Mouse (Mus musculus): ENCODE measurements around the gene Ccdc182. TPM values are rescaled to one million over a fixed set of nuclear protein-coding genes. Genes with fewer than 3 reads are reported as not detected.

The Ccdc182 gene
- total and polyA plus RNA-seq, 3 experiments: not detected

DNA sequence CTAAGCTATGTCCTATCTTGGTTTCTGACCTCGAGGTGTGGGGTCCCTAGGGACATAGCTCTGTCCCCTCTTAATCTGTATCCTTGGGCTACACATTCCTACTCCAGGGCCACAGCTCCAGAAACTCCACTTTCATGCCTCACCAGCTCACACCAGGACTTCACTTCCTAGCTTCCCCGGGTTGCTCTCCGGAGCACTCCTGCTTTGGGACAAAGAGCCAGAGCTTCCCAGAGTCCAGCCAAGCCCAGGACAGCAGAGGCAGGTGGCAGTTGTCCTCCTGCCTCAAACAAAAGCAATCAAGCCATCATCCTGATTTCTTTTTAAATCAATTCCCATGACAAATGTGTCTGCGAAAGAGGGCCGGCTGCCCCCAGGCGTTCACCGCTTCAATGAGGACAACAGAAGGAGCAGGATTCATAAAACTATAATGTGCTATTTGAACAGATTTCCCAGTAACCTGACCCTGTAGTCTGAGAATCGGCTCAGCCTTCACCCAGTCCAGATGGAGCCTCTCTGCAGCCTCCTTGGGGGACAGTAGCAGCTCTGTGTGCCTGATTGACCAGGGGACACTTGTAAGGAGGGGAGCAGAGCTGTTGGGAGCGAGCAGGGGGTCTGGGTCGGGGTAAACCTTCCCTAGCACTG, 15.3 kb downstream of the Ccdc182 start:
- Histone ChIP-seq H3K4me3 (no peak overlapping the region), H3K36me3 (ENCODE audit: control insufficient read depth, insufficient read depth, low read length) (no peaks in the 10 kb centered on the region), H3K4me1 (ENCODE audit: control insufficient read depth, insufficient read depth, low read length) (peaks cover 4% of the 10 kb centered on the region), H3K27ac (no peak overlapping the region), H3K79me2 (replicated peaks; ENCODE audit: control insufficient read depth, insufficient read depth, low read length) (no peaks in the 10 kb centered on the region), H3K27me3 (ENCODE audit: control insufficient read depth, insufficient read depth, low read length) (no peaks in the 10 kb centered on the region), H3K9ac (ENCODE audit: low read depth, low read length) (no peak overlapping the region)
- 79% methylated on average over 10 of the region's 10 CpGs for WGBS
- TF ChIP-seq POLR2A (IDR thresholded peaks at IDR 0.05; ENCODE audit: insufficient read depth, low read depth, low read length): no peak
- TF ChIP-seq CTCF (IDR thresholded peaks at IDR 0.05): no peak
- TF ChIP-seq EP300 (IDR thresholded peaks at IDR 0.05; ENCODE audit: insufficient read depth, low read depth, low read length): no peak
- DNase-seq: no peak
- intact Hi-C loops (cut with DNase I): no loop called here

DNA sequence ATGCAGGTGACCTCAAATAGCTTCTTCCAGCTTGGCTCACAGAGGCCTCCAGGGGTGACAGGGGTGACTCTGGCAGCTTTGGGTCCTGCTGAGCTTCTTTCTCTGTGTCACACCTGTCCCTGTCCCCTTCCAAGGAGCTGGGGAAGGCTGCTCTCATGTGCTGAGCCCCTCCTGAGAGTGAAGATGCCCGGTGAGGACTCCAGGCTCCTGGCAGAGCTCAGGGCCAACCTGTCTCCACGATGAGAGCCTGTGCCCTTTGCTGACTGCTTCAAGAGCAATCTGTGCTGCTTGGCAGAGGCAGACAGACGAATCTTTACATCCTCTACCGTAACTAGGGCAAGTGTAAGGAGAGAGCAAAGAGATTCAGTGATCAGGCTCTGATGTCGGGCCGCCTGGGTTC, 16.9 kb downstream of the Ccdc182 start:
- H3K27me3 ChIP-seq (ENCODE audit: control insufficient read depth, insufficient read depth, low read length): no peaks in the 10 kb centered on the region
- TF ChIP-seq POLR2A (IDR thresholded peaks at IDR 0.05; ENCODE audit: insufficient read depth, low read depth, low read length) (no peak), CTCF (IDR thresholded peaks at IDR 0.05) (no peak), EP300 (IDR thresholded peaks at IDR 0.05; ENCODE audit: insufficient read depth, low read depth, low read length) (no peak)
- H3K36me3 ChIP-seq (ENCODE audit: control insufficient read depth, insufficient read depth, low read length): no peaks in the 10 kb centered on the region
- no peak overlapping the region for H3K9ac ChIP-seq (ENCODE audit: low read depth, low read length)
- H3K4me3 ChIP-seq: no peak overlapping the region
- intact Hi-C loops (cut with DNase I): loop anchor here (5.0 kb wide), 1 partner anchor 47 kb away; no protein-coding TSS in a partner anchor
- WGBS: 69% methylated on average over 6 of the region's 6 CpGs
- DNase-seq: no peak
- H3K79me2 ChIP-seq (replicated peaks; ENCODE audit: control insufficient read depth, insufficient read depth, low read length): no peaks in the 10 kb centered on the region
- peaks cover 4% of the 10 kb centered on the region for H3K4me1 ChIP-seq (ENCODE audit: control insufficient read depth, insufficient read depth, low read length)
- H3K27ac ChIP-seq: no peak overlapping the region

DNA sequence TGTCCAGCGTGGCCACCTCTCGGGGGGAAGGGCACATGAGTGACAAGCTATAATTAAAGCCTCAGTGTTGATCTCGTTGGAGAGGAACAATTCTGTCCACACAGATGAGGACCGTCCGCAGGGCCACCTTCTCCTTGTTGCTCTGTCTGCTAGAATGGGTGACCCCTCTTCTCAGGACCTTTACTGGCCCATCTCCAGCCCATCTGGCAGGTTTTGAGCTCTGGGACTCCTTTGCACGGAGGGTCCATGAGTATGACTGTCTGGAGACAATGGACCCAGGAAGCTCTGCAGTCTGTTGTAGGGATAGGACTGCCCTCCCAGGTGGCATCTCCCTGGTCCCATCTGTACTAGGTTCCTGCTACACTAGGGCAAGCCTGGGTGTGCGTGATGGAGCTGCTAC, 17.7 kb downstream of the Ccdc182 start:
- intact Hi-C loops (cut with DNase I): loop anchor here (5.0 kb wide), 1 partner anchor 46 kb away; no protein-coding TSS in a partner anchor
- H3K36me3 ChIP-seq (ENCODE audit: control insufficient read depth, insufficient read depth, low read length): no peaks in the 10 kb centered on the region
- H3K4me3 ChIP-seq: no peak overlapping the region
- TF ChIP-seq CTCF (IDR thresholded peaks at IDR 0.05) (no peak), POLR2A (IDR thresholded peaks at IDR 0.05; ENCODE audit: insufficient read depth, low read depth, low read length) (no peak), EP300 (IDR thresholded peaks at IDR 0.05; ENCODE audit: insufficient read depth, low read depth, low read length) (no peak)
- DNase-seq: no peak
- H3K27ac ChIP-seq: no peak overlapping the region
- no peaks in the 10 kb centered on the region for H3K79me2 ChIP-seq (replicated peaks; ENCODE audit: control insufficient read depth, insufficient read depth, low read length)
- no peaks in the 10 kb centered on the region for H3K27me3 ChIP-seq (ENCODE audit: control insufficient read depth, insufficient read depth, low read length)
- 75% methylated on average over 7 of the region's 7 CpGs for WGBS
- peaks cover 4% of the 10 kb centered on the region for H3K4me1 ChIP-seq (ENCODE audit: control insufficient read depth, insufficient read depth, low read length)
- no peak overlapping the region for H3K9ac ChIP-seq (ENCODE audit: low read depth, low read length)

DNA sequence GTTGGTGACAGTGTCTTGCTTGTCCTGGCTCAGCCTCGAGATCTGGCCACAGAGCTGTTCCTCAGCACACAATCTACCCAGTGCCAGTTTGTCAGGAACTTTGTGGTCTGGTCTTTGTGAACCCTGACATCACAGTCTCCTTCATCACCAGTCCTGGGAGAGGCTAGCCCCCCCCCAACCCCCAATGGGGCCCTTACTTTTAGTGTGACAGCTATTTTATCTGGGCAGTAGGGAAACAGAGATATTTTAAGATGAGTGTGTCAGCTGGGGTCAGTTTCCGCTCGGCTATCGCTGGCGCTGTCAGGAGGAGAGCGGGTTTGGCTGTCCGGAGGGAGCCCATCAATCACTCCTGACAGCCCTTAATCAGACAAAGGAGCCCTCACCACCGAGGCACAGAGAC, 19.7 kb downstream of the Ccdc182 start:
- no peaks in the 10 kb centered on the region for H3K36me3 ChIP-seq (ENCODE audit: control insufficient read depth, insufficient read depth, low read length)
- peak in 1 of 2 experiments; percentile 17 for DNase-seq
- intact Hi-C loops (cut with DNase I): loop anchor here (5.0 kb wide), 1 partner anchor 44 kb away; no protein-coding TSS in a partner anchor
- TF ChIP-seq CTCF (IDR thresholded peaks at IDR 0.05) (no peak), EP300 (IDR thresholded peaks at IDR 0.05; ENCODE audit: insufficient read depth, low read depth, low read length) (no peak), POLR2A (IDR thresholded peaks at IDR 0.05; ENCODE audit: insufficient read depth, low read depth, low read length) (no peak)
- no peak overlapping the region for H3K9ac ChIP-seq (ENCODE audit: low read depth, low read length)
- H3K4me3 ChIP-seq: no peak overlapping the region
- H3K27ac ChIP-seq: no peak overlapping the region
- H3K79me2 ChIP-seq (replicated peaks; ENCODE audit: control insufficient read depth, insufficient read depth, low read length): no peaks in the 10 kb centered on the region
- no peaks in the 10 kb centered on the region for H3K27me3 ChIP-seq (ENCODE audit: control insufficient read depth, insufficient read depth, low read length)
- 27% methylated on average over 8 of the region's 8 CpGs for WGBS
- H3K4me1 ChIP-seq (ENCODE audit: control insufficient read depth, insufficient read depth, low read length): peaks cover 4% of the 10 kb centered on the region

DNA sequence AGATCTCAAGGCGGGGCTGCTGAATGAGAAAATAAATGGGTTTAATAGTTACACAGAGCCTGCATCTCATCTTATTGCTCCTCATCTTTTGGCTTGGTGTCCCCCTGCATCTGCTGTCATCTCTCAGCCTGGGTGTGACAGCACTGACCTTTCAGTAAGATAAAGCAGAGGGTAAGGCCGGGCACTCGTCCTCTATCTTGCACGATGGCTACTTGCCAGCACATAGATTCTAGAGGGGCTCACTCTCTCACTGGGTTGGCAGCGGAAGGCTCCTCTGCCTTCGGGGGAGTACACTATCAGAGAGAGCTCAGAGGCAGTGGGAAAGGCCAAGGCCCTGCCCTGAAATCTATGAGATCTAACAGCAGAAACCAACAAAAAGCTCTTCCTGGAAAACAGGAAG, 20.6 kb downstream of the Ccdc182 start:
- no peak overlapping the region for H3K4me3 ChIP-seq
- no peak overlapping the region for H3K9ac ChIP-seq (ENCODE audit: low read depth, low read length)
- H3K27ac ChIP-seq: no peak overlapping the region
- no peaks in the 10 kb centered on the region for H3K36me3 ChIP-seq (ENCODE audit: control insufficient read depth, insufficient read depth, low read length)
- intact Hi-C loops (cut with DNase I): loop anchor here (5.0 kb wide), 1 partner anchor 43 kb away; no protein-coding TSS in a partner anchor
- no peak for TF ChIP-seq POLR2A (IDR thresholded peaks at IDR 0.05; ENCODE audit: insufficient read depth, low read depth, low read length)
- H3K79me2 ChIP-seq (replicated peaks; ENCODE audit: control insufficient read depth, insufficient read depth, low read length): no peaks in the 10 kb centered on the region
- 61% methylated on average over 6 of the region's 6 CpGs for WGBS
- H3K4me1 ChIP-seq (ENCODE audit: control insufficient read depth, insufficient read depth, low read length): peaks cover 10% of the 10 kb centered on the region
- H3K27me3 ChIP-seq (ENCODE audit: control insufficient read depth, insufficient read depth, low read length): no peaks in the 10 kb centered on the region
- DNase-seq: no peak

DNA sequence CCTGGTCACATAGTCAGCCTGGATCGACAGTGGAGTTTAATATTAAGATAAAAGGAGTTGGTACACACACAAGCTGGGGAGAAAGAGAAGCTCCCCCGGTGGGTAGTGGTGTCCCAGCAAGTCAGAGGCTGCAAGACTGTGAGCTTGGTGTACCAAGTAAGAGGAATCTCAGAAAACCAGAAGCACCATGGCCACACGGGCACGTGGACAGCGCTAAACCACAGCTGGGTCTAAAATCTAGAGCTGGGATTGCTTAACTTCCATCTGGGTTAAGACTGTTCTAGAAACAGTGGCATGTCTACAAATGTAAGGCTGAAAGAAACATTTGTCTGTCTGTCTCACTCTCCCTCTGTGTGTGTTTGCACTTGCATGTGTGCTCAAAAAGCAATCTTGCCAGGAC, 21.5 kb downstream of the Ccdc182 start:
- Histone ChIP-seq H3K4me1 (ENCODE audit: control insufficient read depth, insufficient read depth, low read length) (peaks cover 8% of the 10 kb centered on the region; the same call in 1 of the 2 replicates), H3K27ac (no peak overlapping the region), H3K79me2 (replicated peaks; ENCODE audit: control insufficient read depth, insufficient read depth, low read length) (no peaks in the 10 kb centered on the region), H3K36me3 (ENCODE audit: control insufficient read depth, insufficient read depth, low read length) (no peaks in the 10 kb centered on the region), H3K9ac (ENCODE audit: low read depth, low read length) (no peak overlapping the region), H3K27me3 (ENCODE audit: control insufficient read depth, insufficient read depth, low read length) (no peaks in the 10 kb centered on the region), H3K4me3 (no peak overlapping the region)
- 73% methylated on average over 5 of the region's 5 CpGs for WGBS
- no peak for DNase-seq
- TF ChIP-seq POLR2A (IDR thresholded peaks at IDR 0.05; ENCODE audit: insufficient read depth, low read depth, low read length) (no peak), CTCF (IDR thresholded peaks at IDR 0.05) (no peak), EP300 (IDR thresholded peaks at IDR 0.05; ENCODE audit: insufficient read depth, low read depth, low read length) (no peak)
- intact Hi-C loops (cut with DNase I): no loop called here

Data from heart, adult 2 months (tissue).